Mouse (Mus musculus): ENCODE results near the gene 6820408C15Rik.

GRCm38 (mm10) chr2:152397680-152398435 lies 17.5 kb upstream of the 6820408C15Rik start, which contains the start of gene Sox12:
- no peak for TF ChIP-seq CTCF (conservative IDR thresholded peaks at IDR 0.05; ENCODE audit: low read length)
- no peak for TF ChIP-seq NANOG (IDR thresholded peaks at IDR 0.05; ENCODE audit: borderline replicate concordance, low read length)
- no peak for TF ChIP-seq POU5F1 (IDR thresholded peaks at IDR 0.05; ENCODE audit: borderline replicate concordance, low read length)
